ENCODE assay signal across 19 mouse cellular contexts in genomic region chr6:139838239-139838638, GRCm38 (mm10).
A peak's percentile ranks its signal among the peaks of the same experiment; 100 is the strongest.
DNase-seq lines count a peak whose midpoint lies in the region; ATAC-seq and TF ChIP-seq lines count a peak whose summit lies in the region.
"Had no signal": no experiment of that assay in that cellular context is flagged by ENCODE, and none has a peak within 500 bp of the region (broad histone marks: within the 10 kb centered on the region; RNA-seq: fewer than 3 reads in every experiment).

No protein-coding gene starts in this region.

- no peak overlapping the region for H3K4me2 ChIP-seq in forebrain, embryonic 14.5 days (ENCODE audit: low read length)
- H3K4me2 ChIP-seq in forebrain, embryonic 12.5 days, result no peak overlapping the region
- no peak overlapping the region for H3K4me2 ChIP-seq in hindbrain, postnatal 0 days (ENCODE audit: low read depth, low read length)
- no peak overlapping the region for H3K4me2 ChIP-seq in hindbrain, embryonic 14.5 days (replicated peaks)
- H3K4me2 ChIP-seq in midbrain, postnatal 0 days (ENCODE audit: low read depth, low read length, poor library complexity, severe bottlenecking), result no peak overlapping the region
- H3K4me2 ChIP-seq in forebrain, postnatal 0 days (ENCODE audit: low read depth), result no peak overlapping the region
- H3K4me2 ChIP-seq: heart, embryonic 11.5 days; heart, embryonic 15.5 days had no signal

- peak; percentile 71 for DNase-seq in forebrain, embryonic 14.5 days (ENCODE audit: low spot score)
- peak; percentile 23 for DNase-seq in hindbrain, postnatal 0 days (ENCODE audit: low spot score)
- no peak for DNase-seq in hindbrain, embryonic 14.5 days (ENCODE audit: low spot score)
- DNase-seq in midbrain, postnatal 0 days (ENCODE audit: low spot score), result peak; percentile 28
- DNase-seq in midbrain, embryonic 10.5 days (ENCODE audit: low spot score), result no peak
- DNase-seq in forebrain, postnatal 0 days, result peak; percentile 20
- no peak for DNase-seq in urinary bladder, postnatal 10 days (ENCODE audit: low spot score)
- DNase-seq: adrenal gland, postnatal 10 days; cerebellum, adult 11-12 months; cerebellum, adult 9-10 months; gastrocnemius, postnatal 14 days; heart, adult 2 months; heart, postnatal 14 days; kidney, adult 2 months had no signal

- H3K9me3 ChIP-seq in forebrain, embryonic 14.5 days (replicated peaks; ENCODE audit: control insufficient read depth, low read length), result no peaks in the 10 kb centered on the region
- H3K9me3 ChIP-seq in forebrain, embryonic 12.5 days, result no peaks in the 10 kb centered on the region
- H3K9me3 ChIP-seq in hindbrain, postnatal 0 days (ENCODE audit: low read length), result no peaks in the 10 kb centered on the region
- no peaks in the 10 kb centered on the region for H3K9me3 ChIP-seq in hindbrain, embryonic 14.5 days (ENCODE audit: control insufficient read depth, low read length)
- no peaks in the 10 kb centered on the region for H3K9me3 ChIP-seq in midbrain, postnatal 0 days (ENCODE audit: low read length)
- no peaks in the 10 kb centered on the region for H3K9me3 ChIP-seq in midbrain, embryonic 10.5 days (replicated peaks)
- no peaks in the 10 kb centered on the region for H3K9me3 ChIP-seq in forebrain, postnatal 0 days (ENCODE audit: low read length)
- H3K9me3 ChIP-seq: embryonic facial prominence, embryonic 10.5 days; heart, embryonic 15.5 days had no signal

- no peak overlapping the region for H3K9ac ChIP-seq in forebrain, embryonic 14.5 days (ENCODE audit: low read length)
- no peak overlapping the region for H3K9ac ChIP-seq in forebrain, embryonic 12.5 days
- H3K9ac ChIP-seq in hindbrain, postnatal 0 days (replicated peaks; ENCODE audit: low read length), result no peak overlapping the region
- no peak overlapping the region for H3K9ac ChIP-seq in hindbrain, embryonic 14.5 days
- no peak overlapping the region for H3K9ac ChIP-seq in midbrain, postnatal 0 days (replicated peaks; ENCODE audit: low read length, poor library complexity, severe bottlenecking)
- no peak overlapping the region for H3K9ac ChIP-seq in forebrain, postnatal 0 days
- H3K9ac ChIP-seq: heart, embryonic 15.5 days had no signal

- no peak overlapping the region for H3K4me3 ChIP-seq in forebrain, embryonic 14.5 days (ENCODE audit: low read depth, low read length)
- no peak overlapping the region for H3K4me3 ChIP-seq in forebrain, embryonic 12.5 days (replicated peaks)
- no peak overlapping the region for H3K4me3 ChIP-seq in hindbrain, postnatal 0 days (ENCODE audit: low read length)
- no peak overlapping the region for H3K4me3 ChIP-seq in hindbrain, embryonic 14.5 days (replicated peaks; ENCODE audit: low read length)
- H3K4me3 ChIP-seq in midbrain, postnatal 0 days (ENCODE audit: low read depth, low read length), result no peak overlapping the region
- H3K4me3 ChIP-seq in midbrain, embryonic 10.5 days, result no peak overlapping the region
- H3K4me3 ChIP-seq in forebrain, postnatal 0 days (ENCODE audit: low read depth, low read length), result no peak overlapping the region
- H3K4me3 ChIP-seq: embryonic facial prominence, embryonic 10.5 days; heart, adult 2 months; heart, embryonic 15.5 days had no signal

- no peak for TF ChIP-seq CTCF in hindbrain, postnatal 0 days (IDR thresholded peaks at IDR 0.05; ENCODE audit: low read depth)
- TF ChIP-seq CTCF in midbrain, postnatal 0 days (IDR thresholded peaks at IDR 0.05), result no peak
- TF ChIP-seq CTCF in forebrain, postnatal 0 days (IDR thresholded peaks at IDR 0.05; ENCODE audit: low read depth), result no peak

- 72% methylated on average over 6 of the region's 6 CpGs for WGBS in forebrain, embryonic 14.5 days
- WGBS in forebrain, embryonic 12.5 days, result 88% methylated on average over 6 of the region's 6 CpGs
- 69% methylated on average over 6 of the region's 6 CpGs for WGBS in hindbrain, postnatal 0 days
- 82% methylated on average over 6 of the region's 6 CpGs for WGBS in hindbrain, embryonic 14.5 days
- 86% methylated on average over 6 of the region's 6 CpGs for WGBS in midbrain, postnatal 0 days
- WGBS in midbrain, embryonic 10.5 days, result 87% methylated on average over 6 of the region's 6 CpGs
- 66% methylated on average over 6 of the region's 6 CpGs for WGBS in forebrain, postnatal 0 days

- H3K27me3 ChIP-seq in forebrain, embryonic 14.5 days (replicated peaks; ENCODE audit: control insufficient read depth, insufficient read depth, low read length), result no peaks in the 10 kb centered on the region
- no peaks in the 10 kb centered on the region for H3K27me3 ChIP-seq in forebrain, embryonic 12.5 days
- no peaks in the 10 kb centered on the region for H3K27me3 ChIP-seq in hindbrain, postnatal 0 days (ENCODE audit: insufficient read depth, low read length)
- no peaks in the 10 kb centered on the region for H3K27me3 ChIP-seq in hindbrain, embryonic 14.5 days (ENCODE audit: control insufficient read depth, insufficient read depth, low read length)
- no peaks in the 10 kb centered on the region for H3K27me3 ChIP-seq in midbrain, postnatal 0 days (ENCODE audit: insufficient read depth, low read length)
- H3K27me3 ChIP-seq in midbrain, embryonic 10.5 days (ENCODE audit: low read depth, poor library complexity, severe bottlenecking), result no peaks in the 10 kb centered on the region
- H3K27me3 ChIP-seq in forebrain, postnatal 0 days (ENCODE audit: insufficient read depth, low read length), result no peaks in the 10 kb centered on the region
- H3K27me3 ChIP-seq: heart, embryonic 15.5 days had no signal

- H3K36me3 ChIP-seq in forebrain, embryonic 14.5 days (ENCODE audit: control insufficient read depth, insufficient read depth, low read length), result no peaks in the 10 kb centered on the region
- no peaks in the 10 kb centered on the region for H3K36me3 ChIP-seq in forebrain, embryonic 12.5 days (replicated peaks)
- H3K36me3 ChIP-seq in hindbrain, postnatal 0 days (ENCODE audit: insufficient read depth, low read length), result no peaks in the 10 kb centered on the region
- H3K36me3 ChIP-seq in hindbrain, embryonic 14.5 days (replicated peaks; ENCODE audit: control insufficient read depth, insufficient read depth), result no peaks in the 10 kb centered on the region
- H3K36me3 ChIP-seq in midbrain, postnatal 0 days (ENCODE audit: insufficient read depth, low read length), result no peaks in the 10 kb centered on the region
- H3K36me3 ChIP-seq in midbrain, embryonic 10.5 days, result no peaks in the 10 kb centered on the region
- H3K36me3 ChIP-seq in forebrain, postnatal 0 days (ENCODE audit: insufficient read depth), result no peaks in the 10 kb centered on the region
- H3K36me3 ChIP-seq: embryonic facial prominence, embryonic 10.5 days; heart, embryonic 15.5 days had no signal

- no peak overlapping the region for H3K27ac ChIP-seq in forebrain, embryonic 14.5 days (ENCODE audit: low read depth, low read length)
- no peak overlapping the region for H3K27ac ChIP-seq in forebrain, embryonic 12.5 days
- no peak overlapping the region for H3K27ac ChIP-seq in hindbrain, postnatal 0 days
- no peak overlapping the region for H3K27ac ChIP-seq in hindbrain, embryonic 14.5 days
- H3K27ac ChIP-seq in midbrain, postnatal 0 days (ENCODE audit: low read depth, low read length), result no peak overlapping the region
- H3K27ac ChIP-seq in midbrain, embryonic 10.5 days (replicated peaks), result no peak overlapping the region
- no peak overlapping the region for H3K27ac ChIP-seq in forebrain, postnatal 0 days (ENCODE audit: low read depth, low read length)
- H3K27ac ChIP-seq: embryonic facial prominence, embryonic 10.5 days; heart, adult 2 months; heart, embryonic 15.5 days had no signal

- no peaks in the 10 kb centered on the region for H3K4me1 ChIP-seq in forebrain, embryonic 14.5 days (ENCODE audit: control insufficient read depth, insufficient read depth, low read length)
- no peaks in the 10 kb centered on the region for H3K4me1 ChIP-seq in forebrain, embryonic 12.5 days
- no peaks in the 10 kb centered on the region for H3K4me1 ChIP-seq in hindbrain, postnatal 0 days (ENCODE audit: insufficient read depth, low read length)
- no peaks in the 10 kb centered on the region for H3K4me1 ChIP-seq in hindbrain, embryonic 14.5 days (replicated peaks; ENCODE audit: control insufficient read depth, insufficient read depth, low read length)
- H3K4me1 ChIP-seq in midbrain, postnatal 0 days (ENCODE audit: insufficient read depth, low read length), result no peaks in the 10 kb centered on the region
- H3K4me1 ChIP-seq in midbrain, embryonic 10.5 days, result no peaks in the 10 kb centered on the region
- H3K4me1 ChIP-seq in forebrain, postnatal 0 days (ENCODE audit: insufficient read depth), result no peaks in the 10 kb centered on the region
- H3K4me1 ChIP-seq: embryonic facial prominence, embryonic 10.5 days; heart, embryonic 15.5 days had no signal

- ATAC-seq in forebrain, embryonic 14.5 days, result peak; percentile 74; the same call in 1 of the 2 replicates
- ATAC-seq in forebrain, embryonic 12.5 days (ENCODE audit: low FRiP score), result no peak
- no peak for ATAC-seq in hindbrain, postnatal 0 days
- ATAC-seq in hindbrain, embryonic 14.5 days (ENCODE audit: low FRiP score), result no peak
- ATAC-seq in midbrain, postnatal 0 days (ENCODE audit: low FRiP score), result no peak
- no peak for ATAC-seq in forebrain, postnatal 0 days
- ATAC-seq: intestine, embryonic 16.5 days had no signal

Comparison
In these comparisons a context has a peak if more than half of its experiments do, and no peak if none do; other contexts are left out.
1. DNase-seq: peak in forebrain, embryonic 14.5 days (single experiment), hindbrain, postnatal 0 days (single experiment), midbrain, postnatal 0 days (single experiment) and forebrain, postnatal 0 days (single experiment); none in hindbrain, embryonic 14.5 days (single experiment), midbrain, embryonic 10.5 days (single experiment) and urinary bladder, postnatal 10 days (single experiment).